Comparison of ENCODE assay signal across 25 mouse cellular contexts in genomic region chr2:89811751-89812150, GRCm38 (mm10). TPM values are rescaled to one million over a fixed set of nuclear protein-coding genes. Genes with fewer than 3 reads are reported as not detected.
A peak's percentile ranks its signal among the peaks of the same experiment; 100 is the strongest.
DNase-seq lines count a peak whose midpoint lies in the region; ATAC-seq and TF ChIP-seq lines count a peak whose summit lies in the region.
"Had no signal": no experiment of that assay in that cellular context is flagged by ENCODE, and none has a peak within 500 bp of the region (broad histone marks: within the 10 kb centered on the region; RNA-seq: fewer than 3 reads in every experiment).

Olfr1255 (plus strand) TSS chr2:89812051.

- ATAC-seq in midbrain, embryonic 12.5 days (ENCODE audit: low FRiP score, low read depth): peak; percentile 56; the same call in 1 of the 2 replicates
- no peak for ATAC-seq in midbrain, embryonic 15.5 days (replicated peaks)
- ATAC-seq in midbrain, embryonic 14.5 days (ENCODE audit: low FRiP score, low TSS enrichment): no peak
- ATAC-seq in midbrain, postnatal 0 days (ENCODE audit: low FRiP score): no peak
- ATAC-seq: activated CD4-positive, CD25-positive, alpha-beta regulatory T cell, adult 4 months; CD4-positive, CD25-positive, alpha-beta regulatory T cell, adult 4 months; Patski had no signal

- no peak within 1 kb of the TSS for H3K9ac ChIP-seq in midbrain, embryonic 12.5 days (replicated peaks)
- H3K9ac ChIP-seq in midbrain, embryonic 15.5 days: no peak within 1 kb of the TSS
- no peak within 1 kb of the TSS for H3K9ac ChIP-seq in midbrain, embryonic 14.5 days (replicated peaks; ENCODE audit: low read length)
- H3K9ac ChIP-seq in midbrain, postnatal 0 days (replicated peaks; ENCODE audit: low read length, poor library complexity, severe bottlenecking): no peak within 1 kb of the TSS

- WGBS in midbrain, embryonic 12.5 days: 87% methylated on average over 3 of the region's 3 CpGs
- WGBS in midbrain, embryonic 15.5 days: 79% methylated on average over 3 of the region's 3 CpGs
- 87% methylated on average over 3 of the region's 3 CpGs for WGBS in midbrain, embryonic 14.5 days
- WGBS in midbrain, postnatal 0 days: 71% methylated on average over 3 of the region's 3 CpGs

- H3K4me3 ChIP-seq in midbrain, embryonic 12.5 days: no peak within 1 kb of the TSS
- no peak within 1 kb of the TSS for H3K4me3 ChIP-seq in midbrain, embryonic 15.5 days
- H3K4me3 ChIP-seq in midbrain, embryonic 14.5 days (replicated peaks; ENCODE audit: low read depth, low read length): no peak within 1 kb of the TSS
- no peak within 1 kb of the TSS for H3K4me3 ChIP-seq in midbrain, postnatal 0 days (ENCODE audit: low read depth, low read length)

- H3K27ac ChIP-seq in midbrain, embryonic 12.5 days (replicated peaks): no peak within 1 kb of the TSS
- H3K27ac ChIP-seq in midbrain, embryonic 15.5 days: no peak within 1 kb of the TSS
- no peak within 1 kb of the TSS for H3K27ac ChIP-seq in midbrain, embryonic 14.5 days (replicated peaks; ENCODE audit: low read depth, low read length)
- H3K27ac ChIP-seq in midbrain, postnatal 0 days (ENCODE audit: low read depth, low read length): no peak within 1 kb of the TSS

- no peak within 1 kb of the TSS for H3K4me2 ChIP-seq in midbrain, embryonic 12.5 days (replicated peaks)
- H3K4me2 ChIP-seq in midbrain, embryonic 15.5 days: no peak within 1 kb of the TSS
- no peak within 1 kb of the TSS for H3K4me2 ChIP-seq in midbrain, embryonic 14.5 days (ENCODE audit: low read length)
- no peak within 1 kb of the TSS for H3K4me2 ChIP-seq in midbrain, postnatal 0 days (ENCODE audit: low read depth, low read length, poor library complexity, severe bottlenecking)

- no peaks in the 10 kb centered on the region for H3K27me3 ChIP-seq in midbrain, embryonic 12.5 days
- no peaks in the 10 kb centered on the region for H3K27me3 ChIP-seq in midbrain, embryonic 15.5 days (replicated peaks)
- no peaks in the 10 kb centered on the region for H3K27me3 ChIP-seq in midbrain, embryonic 14.5 days (ENCODE audit: control insufficient read depth, insufficient read depth, low read length)
- H3K27me3 ChIP-seq in midbrain, postnatal 0 days (ENCODE audit: insufficient read depth, low read length): no peaks in the 10 kb centered on the region
- H3K27me3 ChIP-seq: CH12.LX had no signal

- H3K9me3 ChIP-seq in midbrain, embryonic 12.5 days: no peaks in the 10 kb centered on the region
- H3K9me3 ChIP-seq in midbrain, embryonic 15.5 days: no peaks in the 10 kb centered on the region
- no peaks in the 10 kb centered on the region for H3K9me3 ChIP-seq in midbrain, embryonic 14.5 days (ENCODE audit: control insufficient read depth, low read length)
- H3K9me3 ChIP-seq in midbrain, postnatal 0 days (ENCODE audit: low read length): no peaks in the 10 kb centered on the region

- TF ChIP-seq CTCF in midbrain, postnatal 0 days (IDR thresholded peaks at IDR 0.05): no peak

- peak; percentile 1 for DNase-seq in midbrain, embryonic 14.5 days
- no peak for DNase-seq in midbrain, postnatal 0 days (ENCODE audit: low spot score)
- DNase-seq: adrenal gland, adult 2 months; adrenal gland, adult 8-10 months; adrenal gland, postnatal 10 days; adrenal gland, postnatal 14 days; adrenal gland, postnatal 25 days; adrenal gland, postnatal 36 days; B cell, adult 2 months; cerebellum, adult 11 months; cerebellum, adult 11-12 months; cerebellum, adult 18-20 months had no signal

- H3K4me1 ChIP-seq in midbrain, embryonic 12.5 days: no peaks in the 10 kb centered on the region
- H3K4me1 ChIP-seq in midbrain, embryonic 15.5 days: no peaks in the 10 kb centered on the region
- no peaks in the 10 kb centered on the region for H3K4me1 ChIP-seq in midbrain, embryonic 14.5 days (ENCODE audit: control insufficient read depth, insufficient read depth, low read length)
- no peaks in the 10 kb centered on the region for H3K4me1 ChIP-seq in midbrain, postnatal 0 days (ENCODE audit: insufficient read depth, low read length)

- H3K36me3 ChIP-seq in midbrain, embryonic 12.5 days: no peaks in the 10 kb centered on the region
- no peaks in the 10 kb centered on the region for H3K36me3 ChIP-seq in midbrain, embryonic 15.5 days (replicated peaks)
- H3K36me3 ChIP-seq in midbrain, embryonic 14.5 days (ENCODE audit: control insufficient read depth, insufficient read depth, low read length): no peaks in the 10 kb centered on the region
- H3K36me3 ChIP-seq in midbrain, postnatal 0 days (ENCODE audit: insufficient read depth, low read length): no peaks in the 10 kb centered on the region
- H3K36me3 ChIP-seq: G1E had no signal

RNA-seq across cellular contexts. Expression of gene Olfr1255, which starts in this region (rescaled TPM):
- polyA plus RNA-seq in midbrain, embryonic 12.5 days (2016; fragmentation: Nextera tagmentation; extraction: Ambion mirVana): not detected in 2 replicates
- polyA plus RNA-seq in midbrain, embryonic 15.5 days (2015; fragmentation: Nextera tagmentation; extraction: Ambion mirVana): not detected in 2 replicates
- polyA plus RNA-seq in midbrain, embryonic 14.5 days (2014; fragmentation: Nextera tagmentation; extraction: Ambion mirVana): not detected in 2 replicates
- total RNA-seq in midbrain, postnatal 0 days (2014; rRNA removed): not detected in 2 replicates
- polyA plus RNA-seq in midbrain, postnatal 0 days (2015; fragmentation: Nextera tagmentation; extraction: Ambion mirVana): not detected in 2 replicates
- total RNA-seq: adrenal gland, adult 18-20 months; adrenal gland, adult 2 months; adrenal gland, adult 8-10 months; adrenal gland, postnatal 10 days; adrenal gland, postnatal 14 days; adrenal gland, postnatal 25 days; adrenal gland, postnatal 36 days; adrenal gland, postnatal 4 days; CH12.LX; ES-E14; G1E; MEL had no signal
- polyA plus RNA-seq: activated CD4-positive, CD25-positive, alpha-beta regulatory T cell, adult 4 months; adrenal gland, adult 2 months; brain, embryonic 14.5 days; C2C12; CD4-positive, CD25-positive, alpha-beta regulatory T cell, adult 4 months; G1E; Patski had no signal

Comparison
In these comparisons a context has a peak if more than half of its experiments do, and no peak if none do; other contexts are left out.
1. Peak in ATAC-seq in midbrain, embryonic 12.5 days; RNA of the gene not detected or under 1 TPM.
2. Peak in DNase-seq in midbrain, embryonic 14.5 days; RNA of the gene not detected or under 1 TPM.